25 mouse cellular contexts compared by ENCODE assay signal in the genomic region with DNA sequence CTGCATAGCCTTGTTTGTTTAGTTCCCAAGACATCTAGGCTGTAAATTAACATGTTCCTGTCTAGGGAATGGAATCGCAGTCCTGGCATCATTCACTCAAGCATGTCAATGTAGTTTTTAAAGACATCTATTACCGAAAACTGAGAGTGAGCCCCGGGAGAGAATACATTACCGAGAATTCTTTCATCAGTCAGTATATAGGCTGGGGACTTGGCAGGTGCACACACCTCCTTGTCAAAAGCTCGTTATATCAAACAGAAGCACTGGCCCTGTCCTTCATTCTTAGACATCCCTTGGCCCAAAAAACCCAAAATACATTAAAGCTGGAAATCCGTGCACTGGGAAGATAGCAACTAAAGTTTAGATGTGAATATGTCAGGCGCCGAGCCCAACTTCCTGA.
"Had no signal": no experiment of that assay in that cellular context is flagged by ENCODE, and none has a peak within 500 bp of the region (broad histone marks: within the 10 kb centered on the region; RNA-seq: fewer than 3 reads in every experiment).

No protein-coding gene starts in this region.

- H3K27ac ChIP-seq: heart, adult 2 months; hindbrain, embryonic 10.5 days; hindbrain, embryonic 13.5 days; intestine, embryonic 15.5 days; kidney, embryonic 15.5 days; kidney, postnatal 0 days; limb, embryonic 10.5 days; limb, embryonic 12.5 days had no signal

- H3K36me3 ChIP-seq: heart, embryonic 12.5 days; hindbrain, embryonic 10.5 days; hindbrain, embryonic 13.5 days; intestine, embryonic 15.5 days; kidney, embryonic 15.5 days; limb, embryonic 10.5 days; limb, embryonic 12.5 days had no signal

- H3K9me3 ChIP-seq: heart, embryonic 12.5 days; hindbrain, embryonic 10.5 days; hindbrain, embryonic 13.5 days; intestine, embryonic 15.5 days; kidney, embryonic 15.5 days; limb, embryonic 10.5 days; limb, embryonic 12.5 days had no signal

- H3K27me3 ChIP-seq: heart, embryonic 12.5 days; hindbrain, embryonic 13.5 days; intestine, embryonic 15.5 days; kidney, embryonic 15.5 days; limb, embryonic 12.5 days had no signal

- H3K4me1 ChIP-seq: heart, embryonic 12.5 days; hindbrain, embryonic 10.5 days; hindbrain, embryonic 13.5 days; intestine, embryonic 15.5 days; kidney, embryonic 15.5 days; limb, embryonic 10.5 days; limb, embryonic 12.5 days had no signal

- H3K4me2 ChIP-seq: heart, embryonic 12.5 days; hindbrain, embryonic 13.5 days; intestine, embryonic 15.5 days; kidney, embryonic 15.5 days; limb, embryonic 12.5 days had no signal

- DNase-seq: forebrain, postnatal 0 days; gastrocnemius, postnatal 14 days; gastrocnemius, postnatal 36 days; heart, adult 11 months; heart, adult 2 months; heart, postnatal 10 days; heart, postnatal 4 days; kidney, adult 11 months; kidney, adult 2 months; kidney, adult 9 months; kidney, postnatal 14 days; kidney, postnatal 36 days; layer of hippocampus, adult 9-11 months; layer of hippocampus, postnatal 36 days; liver had no signal

- H3K4me3 ChIP-seq: heart, adult 2 months; heart, embryonic 12.5 days; hindbrain, embryonic 10.5 days; hindbrain, embryonic 13.5 days; intestine, embryonic 15.5 days; kidney, embryonic 15.5 days; limb, embryonic 10.5 days; limb, embryonic 12.5 days had no signal

- H3K9ac ChIP-seq: forebrain, postnatal 0 days; heart, embryonic 12.5 days; hindbrain, embryonic 13.5 days; intestine, embryonic 15.5 days; kidney, embryonic 15.5 days; limb, embryonic 12.5 days had no signal

- ATAC-seq: forebrain, postnatal 0 days; hindbrain, embryonic 16.5 days; inflammation-experienced regulatory T-cells, adult 6 months; intestine, embryonic 15.5 days had no signal
